Mouse (Mus musculus): ENCODE data around the gene Kcnn4. TPM values are rescaled to one million over a fixed set of nuclear protein-coding genes. Genes with fewer than 3 reads are reported as not detected.
A peak's percentile ranks its signal among the peaks of the same experiment; 100 is the strongest.
"Not testable (repeated sequence)": the region's sequence is repeated elsewhere in the genome, so short reads cannot be mapped to it uniquely, and the experiment has no call there.

Kcnn4 gene
- total RNA-seq, 1 experiment from 2014 or later = 84.9 TPM

- peak; percentile 41 for ATAC-seq (replicated peaks; ENCODE audit: low read depth, poor library complexity, severe bottlenecking)
Measured at GRCm38 (mm10) chr7:24389516-24390187, 19.6 kb downstream of the Kcnn4 start.

GRCm38 (mm10) chr7:24390512-24390911, 20.4 kb downstream of the Kcnn4 start:
- no peak for ATAC-seq (replicated peaks; ENCODE audit: low read depth, poor library complexity, severe bottlenecking)

- ATAC-seq (replicated peaks; ENCODE audit: low read depth, poor library complexity, severe bottlenecking) = no peak
Measured at GRCm38 (mm10) chr7:24391077-24391476, 21.0 kb downstream of the Kcnn4 start.

GRCm38 (mm10) chr7:24391687-24392086, 21.6 kb downstream of the Kcnn4 start:
- no peak for ATAC-seq (replicated peaks; ENCODE audit: low read depth, poor library complexity, severe bottlenecking)

GRCm38 (mm10) chr7:24394054-24394453, 24.0 kb downstream of the Kcnn4 start:
- no peak; the same call in 1 of the 2 replicates for ATAC-seq (replicated peaks; ENCODE audit: low read depth, poor library complexity, severe bottlenecking)

GRCm38 (mm10) chr7:24394475-24395161, 24.6 kb downstream of the Kcnn4 start:
- peak; percentile 34 for ATAC-seq (replicated peaks; ENCODE audit: low read depth, poor library complexity, severe bottlenecking)

GRCm38 (mm10) chr7:24396832-24397231, 26.8 kb downstream of the Kcnn4 start:
- ATAC-seq (replicated peaks; ENCODE audit: low read depth, poor library complexity, severe bottlenecking) = no peak

GRCm38 (mm10) chr7:24398364-24398913, 28.4 kb downstream of the Kcnn4 start:
- ATAC-seq (replicated peaks; ENCODE audit: low read depth, poor library complexity, severe bottlenecking) = no peak

- peak; percentile 76 for ATAC-seq (replicated peaks; ENCODE audit: low read depth, poor library complexity, severe bottlenecking)
Measured at GRCm38 (mm10) chr7:24399256-24400081, 29.4 kb downstream of the Kcnn4 start, which contains the start of gene Smg9. Smg9 (plus strand) TSS chr7:24399619.

GRCm38 (mm10) chr7:24400082-24400452, 30.0 kb downstream of the Kcnn4 start:
- ATAC-seq (replicated peaks; ENCODE audit: low read depth, poor library complexity, severe bottlenecking) = no peak

GRCm38 (mm10) chr7:24400489-24400888, 30.4 kb downstream of the Kcnn4 start:
- ATAC-seq (replicated peaks; ENCODE audit: low read depth, poor library complexity, severe bottlenecking) = not testable (repeated sequence)

GRCm38 (mm10) chr7:24402851-24403250, 32.8 kb downstream of the Kcnn4 start:
- ATAC-seq (replicated peaks; ENCODE audit: low read depth, poor library complexity, severe bottlenecking) = no peak

GRCm38 (mm10) chr7:24405649-24406048, 35.6 kb downstream of the Kcnn4 start:
- no peak for ATAC-seq (replicated peaks; ENCODE audit: low read depth, poor library complexity, severe bottlenecking)

- ATAC-seq (replicated peaks; ENCODE audit: low read depth, poor library complexity, severe bottlenecking) = peak; percentile 75
Measured at GRCm38 (mm10) chr7:24406528-24407344, 36.7 kb downstream of the Kcnn4 start.

GRCm38 (mm10) chr7:24408186-24408585, 38.1 kb downstream of the Kcnn4 start:
- ATAC-seq (replicated peaks; ENCODE audit: low read depth, poor library complexity, severe bottlenecking) = no peak

- no peak for ATAC-seq (replicated peaks; ENCODE audit: low read depth, poor library complexity, severe bottlenecking)
Measured at GRCm38 (mm10) chr7:24410123-24410522, 40.1 kb downstream of the Kcnn4 start.

GRCm38 (mm10) chr7:24410831-24411230, 40.8 kb downstream of the Kcnn4 start:
- ATAC-seq (replicated peaks; ENCODE audit: low read depth, poor library complexity, severe bottlenecking) = no peak

GRCm38 (mm10) chr7:24413630-24414029, 43.6 kb downstream of the Kcnn4 start:
- ATAC-seq (replicated peaks; ENCODE audit: low read depth, poor library complexity, severe bottlenecking) = no peak

- ATAC-seq (replicated peaks; ENCODE audit: low read depth, poor library complexity, severe bottlenecking) = no peak
Measured at GRCm38 (mm10) chr7:24415261-24415660, 45.2 kb downstream of the Kcnn4 start.

GRCm38 (mm10) chr7:24419579-24419978, 49.5 kb downstream of the Kcnn4 start:
- ATAC-seq (replicated peaks; ENCODE audit: low read depth, poor library complexity, severe bottlenecking) = no peak
